Mouse (Mus musculus): ENCODE results near the gene Lrrc40. TPM values are rescaled to one million over a fixed set of nuclear protein-coding genes. Genes with fewer than 3 reads are reported as not detected.

Gene Lrrc40
- polyA plus RNA-seq, 1 experiment from 2014 or later = 65.6 TPM

GRCm38 (mm10) chr3:158103467-158103866 is 67.0 kb downstream of the Lrrc40 start:
- WGBS = 79% methylated on average over 2 of the region's 2 CpGs
- Histone ChIP-seq H3K27ac (no peak overlapping the region), H3K9me3 (no peaks in the 10 kb centered on the region), H3K27me3 (ENCODE audit: insufficient read depth, poor library complexity, severe bottlenecking) (no peaks in the 10 kb centered on the region), H3K36me3 (no peaks in the 10 kb centered on the region), H3K4me1 (replicated peaks) (no peaks in the 10 kb centered on the region), H3K4me3 (no peak overlapping the region)
- DNase-seq (ENCODE audit: low spot score) = no peak

DNA sequence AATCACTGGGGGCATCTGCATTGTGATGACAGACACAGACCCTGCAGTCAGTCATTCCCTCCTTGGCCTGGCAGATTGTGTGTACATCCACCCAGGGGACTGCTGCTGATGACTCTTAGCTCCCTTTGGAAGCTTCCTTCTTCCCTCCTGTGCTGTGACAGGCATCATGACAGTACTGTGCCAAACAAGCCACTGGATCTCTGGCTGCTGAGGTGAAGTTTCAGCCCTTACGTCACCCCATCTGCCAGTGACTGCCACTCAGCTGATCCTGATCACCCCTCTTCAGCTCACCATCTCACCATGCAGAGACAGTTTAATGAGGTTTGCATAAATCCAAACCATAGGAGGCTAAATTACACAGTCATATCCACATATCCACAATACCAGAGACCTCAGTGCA is 68.8 kb downstream of the Lrrc40 start:
- Histone ChIP-seq H3K27ac (no peak overlapping the region), H3K4me1 (replicated peaks) (no peaks in the 10 kb centered on the region), H3K9me3 (no peaks in the 10 kb centered on the region), H3K36me3 (no peaks in the 10 kb centered on the region), H3K4me3 (no peak overlapping the region), H3K27me3 (ENCODE audit: insufficient read depth, poor library complexity, severe bottlenecking) (no peaks in the 10 kb centered on the region)
- WGBS = 65% methylated on average over 1 of the region's 1 CpGs
- DNase-seq (ENCODE audit: low spot score) = no peak

Other genes with a start within 250 kb of the Lrrc40 start
- gene Cth, start 111.6 kb upstream of the Lrrc40 start, polyA plus RNA-seq (2016; fragmentation: Nextera tagmentation; extraction: Ambion mirVana) = 10.1 and 15.3 TPM in 2 replicates
- gene Ankrd13c, start 89.4 kb upstream of the Lrrc40 start, polyA plus RNA-seq (2016; fragmentation: Nextera tagmentation; extraction: Ambion mirVana) = 19.3 and 19.6 TPM in 2 replicates
- 293 and 326 TPM in 2 replicates for gene Srsf11, start within 50 bp of the Lrrc40 start, polyA plus RNA-seq (2016; fragmentation: Nextera tagmentation; extraction: Ambion mirVana)